Mouse (Mus musculus) liver, adult 2 months (tissue): ENCODE measurements around the gene Msl1.

Experiments used
- CTCF ChIP-seq: fragments of 200-500 bp; IDR thresholded peaks from 2 replicates; pipeline ENCODE4 v1.5.1; 2011; ENCODE audit warnings: low read depth, low read length, control low read depth
- POLR2A ChIP-seq: fragments of 200-500 bp; IDR thresholded peaks from 2 replicates; pipeline ENCODE4 v1.6.1; 2011; ENCODE audit warnings: low read length, control low read depth; ENCODE audit not compliant: insufficient read depth; ENCODE audit errors: extremely low read depth

DNA sequence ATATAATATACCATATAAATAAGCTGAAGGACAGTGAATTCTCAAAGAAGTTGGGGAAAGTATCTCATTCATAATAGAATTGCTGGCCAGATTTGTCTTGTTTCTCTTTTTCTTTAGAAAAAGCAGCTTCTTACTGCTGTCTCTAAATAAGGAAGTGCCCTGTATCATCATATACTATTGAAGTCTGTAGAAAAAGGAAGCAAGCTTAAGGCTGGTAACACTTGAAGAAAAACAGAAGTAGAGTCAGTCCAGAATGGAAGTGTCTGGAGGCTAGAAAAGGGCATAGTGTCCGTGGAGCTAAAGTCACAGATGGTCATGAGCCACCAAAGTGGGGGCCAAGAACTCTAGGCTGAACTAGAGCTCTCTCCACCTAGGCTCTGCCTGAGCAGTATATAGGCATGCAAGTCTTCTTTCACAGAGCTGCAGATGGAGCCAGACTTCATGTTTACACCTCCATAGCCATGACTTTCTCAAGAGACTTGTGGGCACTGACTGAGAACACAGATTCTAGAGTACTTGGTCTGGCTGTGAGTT, 21.5 kb downstream of the Msl1 start:
- TF ChIP-seq POLR2A (no peak), CTCF (no peak)
